11 mouse cellular contexts compared by ENCODE assay signal in the genomic region with DNA sequence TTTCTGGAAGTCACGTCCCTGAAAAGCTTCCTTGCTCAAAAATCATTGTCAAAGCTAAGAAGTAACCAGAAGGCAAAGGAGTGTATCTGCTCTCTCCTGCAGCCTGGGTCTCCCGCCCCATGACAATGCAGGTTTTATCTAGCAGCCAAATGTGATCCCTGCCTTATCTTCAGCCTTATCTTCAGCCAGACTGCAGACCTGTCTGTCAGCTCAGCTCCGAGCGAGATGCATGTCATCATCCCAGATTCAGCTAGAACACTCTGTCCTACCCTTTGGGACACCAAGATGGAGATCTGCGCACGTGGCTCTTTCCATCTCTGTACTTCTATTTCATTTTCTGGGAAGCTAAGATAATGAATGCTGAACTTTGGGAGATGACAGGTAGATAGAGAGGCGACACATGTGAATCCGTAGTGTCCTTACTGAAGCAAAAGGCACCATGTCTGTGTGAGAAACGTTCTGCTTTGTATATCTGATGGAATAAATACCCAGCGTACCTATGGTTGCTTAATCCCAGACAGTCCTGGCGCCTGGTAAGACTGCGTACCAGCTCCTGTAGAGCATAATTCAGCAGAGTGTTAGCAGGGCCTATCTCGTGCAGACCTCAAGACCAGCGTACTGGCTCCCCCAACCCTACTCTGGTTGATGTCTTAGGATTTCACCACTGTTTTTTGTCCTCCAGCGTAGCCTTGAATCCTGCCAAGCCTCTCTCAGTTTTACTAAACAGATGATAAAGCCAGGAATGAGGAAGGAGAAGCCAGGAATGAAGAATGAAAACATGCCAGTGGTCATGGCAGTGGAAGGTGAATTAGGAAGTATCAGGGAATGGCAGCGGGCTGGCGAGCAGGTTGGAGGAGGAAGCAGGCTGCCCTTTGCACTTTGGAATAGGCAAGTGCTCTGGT.
DNase-seq lines count a peak whose midpoint lies in the region; ATAC-seq and TF ChIP-seq lines count a peak whose summit lies in the region.
"Had no signal": no experiment of that assay in that cellular context is flagged by ENCODE, and none has a peak within 500 bp of the region (broad histone marks: within the 10 kb centered on the region; RNA-seq: fewer than 3 reads in every experiment).

No protein-coding gene starts in this region.

- H3K4me1 ChIP-seq in intestine, embryonic 16.5 days (ENCODE audit: control insufficient read depth, insufficient read depth, low read length), result peaks cover 35% of the 10 kb centered on the region
- peaks cover 16% of the 10 kb centered on the region; the same call in 1 of the 2 replicates for H3K4me1 ChIP-seq in small intestine, adult 2 months (ENCODE audit: control insufficient read depth, insufficient read depth, insufficient read length, low read length)
- H3K4me1 ChIP-seq: neural tube, embryonic 13.5 days had no signal

- peak; percentile 47 for ATAC-seq in intestine, embryonic 16.5 days
- ATAC-seq: forebrain, embryonic 16.5 days had no signal

- no peak overlapping the region for H3K4me3 ChIP-seq in intestine, embryonic 16.5 days (ENCODE audit: low read length)
- H3K4me3 ChIP-seq in small intestine, adult 2 months (ENCODE audit: low read depth, low read length), result no peak overlapping the region
- H3K4me3 ChIP-seq: neural tube, embryonic 13.5 days had no signal

- no peak overlapping the region for H3K9ac ChIP-seq in intestine, embryonic 16.5 days (ENCODE audit: low read depth, low read length)
- H3K9ac ChIP-seq: neural tube, embryonic 13.5 days had no signal

- WGBS in intestine, embryonic 16.5 days, result 64% methylated on average over 17 of the region's 17 CpGs
- WGBS in small intestine, adult 2 months, result 63% methylated on average over 17 of the region's 17 CpGs

- no peaks in the 10 kb centered on the region for H3K36me3 ChIP-seq in intestine, embryonic 16.5 days (ENCODE audit: control insufficient read depth, insufficient read depth, low read length)
- no peaks in the 10 kb centered on the region for H3K36me3 ChIP-seq in small intestine, adult 2 months (ENCODE audit: control insufficient read depth, insufficient read depth, low read length)
- H3K36me3 ChIP-seq: neural tube, embryonic 13.5 days had no signal

- no peaks in the 10 kb centered on the region for H3K27me3 ChIP-seq in intestine, embryonic 16.5 days (replicated peaks; ENCODE audit: control insufficient read depth, insufficient read depth, low read length)
- H3K27me3 ChIP-seq in small intestine, adult 2 months (ENCODE audit: control insufficient read depth, insufficient read depth, low read length), result no peaks in the 10 kb centered on the region
- H3K27me3 ChIP-seq: neural tube, embryonic 13.5 days had no signal

- H3K9me3 ChIP-seq in intestine, embryonic 16.5 days (ENCODE audit: control insufficient read depth, low read length), result no peaks in the 10 kb centered on the region
- H3K9me3 ChIP-seq: neural tube, embryonic 13.5 days had no signal

- no peak for TF ChIP-seq CTCF in small intestine, adult 2 months (IDR thresholded peaks at IDR 0.05; ENCODE audit: extremely low read depth, insufficient read length, insufficient replicate concordance, low read depth, low read length)

- H3K27ac ChIP-seq in intestine, embryonic 16.5 days (ENCODE audit: low read length), result peak overlapping the region; percentile 73; the same call in 1 of the 2 replicates
- peak overlapping the region; percentile 94 for H3K27ac ChIP-seq in small intestine, adult 2 months (ENCODE audit: insufficient read depth, low read depth, low read length)

- no peak for TF ChIP-seq POLR2A in small intestine, adult 2 months (IDR thresholded peaks at IDR 0.05; ENCODE audit: low read depth, low read length)

- H3K4me2 ChIP-seq in intestine, embryonic 16.5 days (ENCODE audit: low read depth, low read length), result no peak overlapping the region
- H3K4me2 ChIP-seq: neural tube, embryonic 13.5 days had no signal

- DNase-seq in heart, adult 11 months, result peak; percentile 94
- DNase-seq in heart, adult 18-20 months, result no peak
- DNase-seq in ovary, adult 18-20 months (ENCODE audit: low spot score), result peak; percentile 77
- DNase-seq in ovary, postnatal 14 days (ENCODE audit: low spot score), result no peak
- DNase-seq in cerebellum, adult 11 months, result no peak
- DNase-seq in neural tube, embryonic 10.5 days (ENCODE audit: extremely low spot score, low spot score), result no peak
- DNase-seq: thymus, postnatal 14 days had no signal

Comparison
In these comparisons a context has a peak if more than half of its experiments do, and no peak if none do; other contexts are left out.
1. DNase-seq: peak in heart, adult 11 months (single experiment) and ovary, adult 18-20 months (single experiment); none in heart, adult 18-20 months (0 of 2), ovary, postnatal 14 days (single experiment), cerebellum, adult 11 months (single experiment) and neural tube, embryonic 10.5 days (single experiment).